Mouse (Mus musculus) cerebral cortex, adult 2 months (tissue): Measurements from ENCODE around the gene Psma3.

Source experiments
- WGBS: fragments of 180-500 bp; shearing (Covaris S2); methylation state at CpG from one replicate; pipeline ENCODE4 v1.1.7; 2018; 5-methylcytosine and 5-hydroxymethylcytosine counted together

Psma3 gene

GRCm38 (mm10) chr12:71001456-71001855 is 27.0 kb downstream of the Psma3 start:
- WGBS = 72% methylated on average over 6 of the region's 6 CpGs

GRCm38 (mm10) chr12:71003760-71004426 is 29.5 kb downstream of the Psma3 start:
- 81% methylated on average over 6 of the region's 6 CpGs for WGBS

- 91% methylated on average over 6 of the region's 6 CpGs for WGBS
Observed at GRCm38 (mm10) chr12:71006141-71006540, 31.7 kb downstream of the Psma3 start.

- WGBS = 71% methylated on average over 7 of the region's 7 CpGs
Observed at GRCm38 (mm10) chr12:71006901-71007300, 32.5 kb downstream of the Psma3 start.

GRCm38 (mm10) chr12:71009769-71010168 is 35.3 kb downstream of the Psma3 start:
- WGBS = 41% methylated on average over 4 of the region's 4 CpGs

GRCm38 (mm10) chr12:71014845-71015362 is 40.5 kb downstream of the Psma3 start:
- WGBS = 2% methylated on average over 32 of the region's 32 CpGs

- WGBS = under 1% methylated on average over 61 of the region's 61 CpGs
Observed at GRCm38 (mm10) chr12:71015363-71016210, 41.2 kb downstream of the Psma3 start, which contains the start of gene Arid4a. TSS of gene Arid4a (plus strand) at chr12:71015990.

- WGBS = under 1% methylated on average over 32 of the region's 33 CpGs
Observed at GRCm38 (mm10) chr12:71016211-71016502, 41.7 kb downstream of the Psma3 start.

- 1% methylated on average over 77 of the region's 82 CpGs for WGBS
Observed at GRCm38 (mm10) chr12:71016503-71017241, 42.3 kb downstream of the Psma3 start.

GRCm38 (mm10) chr12:71017242-71017571 is 42.8 kb downstream of the Psma3 start:
- 6% methylated on average over 5 of the region's 5 CpGs for WGBS

GRCm38 (mm10) chr12:71017827-71018226 is 43.4 kb downstream of the Psma3 start:
- 81% methylated on average over 10 of the region's 10 CpGs for WGBS

GRCm38 (mm10) chr12:71019211-71019610 is 44.8 kb downstream of the Psma3 start:
- 87% methylated on average over 8 of the region's 8 CpGs for WGBS

- 96% methylated on average over 10 of the region's 10 CpGs for WGBS
Observed at GRCm38 (mm10) chr12:71024411-71024810, 50.0 kb downstream of the Psma3 start.

- WGBS = 95% methylated on average over 8 of the region's 8 CpGs
Observed at GRCm38 (mm10) chr12:71028265-71028664, 53.8 kb downstream of the Psma3 start.

GRCm38 (mm10) chr12:71030260-71030659 is 55.8 kb downstream of the Psma3 start:
- WGBS = 95% methylated on average over 8 of the region's 8 CpGs

GRCm38 (mm10) chr12:71030722-71031121 is 56.3 kb downstream of the Psma3 start:
- WGBS = 97% methylated on average over 5 of the region's 5 CpGs

- WGBS = 92% methylated on average over 4 of the region's 4 CpGs
Observed at GRCm38 (mm10) chr12:71035826-71036225, 61.4 kb downstream of the Psma3 start.

- WGBS = 91% methylated on average over 12 of the region's 12 CpGs
Observed at GRCm38 (mm10) chr12:71036729-71037404, 62.4 kb downstream of the Psma3 start.

GRCm38 (mm10) chr12:71040462-71040861 is 66.0 kb downstream of the Psma3 start:
- 86% methylated on average over 7 of the region's 7 CpGs for WGBS

GRCm38 (mm10) chr12:71042451-71042850 is 68.0 kb downstream of the Psma3 start:
- WGBS = 98% methylated on average over 1 of the region's 1 CpGs

GRCm38 (mm10) chr12:71043571-71043970 is 69.2 kb downstream of the Psma3 start:
- WGBS = 90% methylated on average over 3 of the region's 3 CpGs

GRCm38 (mm10) chr12:71044488-71044887 is 70.1 kb downstream of the Psma3 start:
- WGBS = 92% methylated on average over 2 of the region's 2 CpGs
